Mouse (Mus musculus) CD8-positive naive resting alpha-beta T cell, adult 57 days (primary cell): ENCODE measurements around the gene Skiv2l. TPM values are rescaled to one million over a fixed set of nuclear protein-coding genes. Genes with fewer than 3 reads are reported as not detected.

ENCODE experiments used
- total RNA-seq: library from RNA; stranded (reverse); gene quantifications from one replicate; pipeline ENCODE4 v1.2.4, GENCODE M21; 2023

Gene Skiv2l
- total RNA-seq = 106 TPM

GRCm38 (mm10) chr17:34849722-34850516, at the start of gene Skiv2l, which contains the start of gene Nelfe:
Gene Skiv2l, minus strand, starts transcription at chr17:34850210.
Gene Nelfe, plus strand, starts transcription at chr17:34850391.

GRCm38 (mm10) chr17:34898160-34898586, 48.2 kb upstream of the Skiv2l start, which contains the start of the genes C2 and Ehmt2:
Gene C2, minus strand, starts transcription at chr17:34898265.
Gene Ehmt2, plus strand, starts transcription at chr17:34898469.

GRCm38 (mm10) chr17:34881683-34882310, 31.8 kb upstream of the Skiv2l start, which contains the start of gene Gm20547:
Gene Gm20547, minus strand, starts transcription at chr17:34882042.

GRCm38 (mm10) chr17:34879336-34879879, 29.4 kb upstream of the Skiv2l start, which contains the start of gene Zbtb12:
Gene Zbtb12, plus strand, starts transcription at chr17:34879483.

GRCm38 (mm10) chr17:34862416-34863081, 12.5 kb upstream of the Skiv2l start, which contains the start of gene Cfb:
Gene Cfb, minus strand, starts transcription at chr17:34862518.

GRCm38 (mm10) chr17:34836856-34837221, 13.2 kb downstream of the Skiv2l start, which contains the start of the genes Stk19 and Dxo:
Gene Stk19, minus strand, starts transcription at chr17:34836945.
Gene Dxo, plus strand, starts transcription at chr17:34837019.

GRCm38 (mm10) chr17:34804301-34804700, 45.7 kb downstream of the Skiv2l start, which contains the start of gene Cyp21a1:
Gene Cyp21a1, minus strand, starts transcription at chr17:34804561.

Other genes starting within 250 kb of the Skiv2l start
- gene Rnf5, start 246.5 kb downstream of the Skiv2l start, total RNA-seq = 29.0 TPM
- gene Agpat1, start 245.9 kb downstream of the Skiv2l start, total RNA-seq = 54.0 TPM
- gene Egfl8, start 234.2 kb downstream of the Skiv2l start, total RNA-seq = 4.3 TPM
- gene Ppt2, start 221.7 kb downstream of the Skiv2l start, total RNA-seq = 22.5 TPM
- gene Prrt1, start 220.7 kb downstream of the Skiv2l start, total RNA-seq = 15.2 TPM
- 3.1 TPM for gene Fkbpl, start 205.4 kb downstream of the Skiv2l start, total RNA-seq
- gene Atf6b, start 203.1 kb downstream of the Skiv2l start, total RNA-seq = 47.8 TPM
- gene Tnxb, start 179.7 kb downstream of the Skiv2l start, total RNA-seq = 0.09 TPM
- gene C4b, start 106.3 kb downstream of the Skiv2l start, total RNA-seq = 1.3 TPM
- gene Cyp21a1, start 45.6 kb downstream of the Skiv2l start, total RNA-seq = not detected
- gene Stk19, start 13.3 kb downstream of the Skiv2l start, total RNA-seq = 62.5 TPM
- 76.5 TPM for gene Dxo, start 13.2 kb downstream of the Skiv2l start, total RNA-seq
- 31.0 TPM for gene Nelfe, start 181 bp upstream of the Skiv2l start, total RNA-seq
- 0.61 TPM for gene Cfb, start 12.3 kb upstream of the Skiv2l start, total RNA-seq
- 5.4 TPM for gene Zbtb12, start 29.3 kb upstream of the Skiv2l start, total RNA-seq
- gene Gm20547, start 31.8 kb upstream of the Skiv2l start, total RNA-seq = not detected
- 1.9 TPM for gene C2, start 48.1 kb upstream of the Skiv2l start, total RNA-seq
- 120 TPM for gene Ehmt2, start 48.3 kb upstream of the Skiv2l start, total RNA-seq
- gene Slc44a4, start 64.3 kb upstream of the Skiv2l start, total RNA-seq = not detected
- 55.1 TPM for gene Neu1, start 81.0 kb upstream of the Skiv2l start, total RNA-seq
- gene Hspa1b, start 109.0 kb upstream of the Skiv2l start, total RNA-seq = 83.6 TPM
- not detected for gene Gm20481, start 119.7 kb upstream of the Skiv2l start, total RNA-seq
- 42.1 TPM for gene Hspa1a, start 121.9 kb upstream of the Skiv2l start, total RNA-seq
- not detected for gene Hspa1l, start 122.5 kb upstream of the Skiv2l start, total RNA-seq
- 27.1 TPM for gene Lsm2, start 131.7 kb upstream of the Skiv2l start, total RNA-seq
- 98.2 TPM for gene Vars, start 150.8 kb upstream of the Skiv2l start, total RNA-seq
- gene Vwa7, start 166.4 kb upstream of the Skiv2l start, total RNA-seq = 0.80 TPM
- 0.70 TPM for gene Sapcd1, start 177.8 kb upstream of the Skiv2l start, total RNA-seq
- gene Msh5, start 196.5 kb upstream of the Skiv2l start, total RNA-seq = 2.9 TPM
- gene Clic1, start 199.8 kb upstream of the Skiv2l start, total RNA-seq = 149 TPM
- gene Ddah2, start 208.8 kb upstream of the Skiv2l start, total RNA-seq = 0.64 TPM
- gene Ly6g6c, start 215.2 kb upstream of the Skiv2l start, total RNA-seq = not detected
- gene Mpig6b, start 216.0 kb upstream of the Skiv2l start, total RNA-seq = not detected
- not detected for gene Ly6g6e, start 226.7 kb upstream of the Skiv2l start, total RNA-seq
- not detected for gene Ly6g6d, start 227.9 kb upstream of the Skiv2l start, total RNA-seq
- gene Ly6g6f, start 235.4 kb upstream of the Skiv2l start, total RNA-seq = not detected
- gene Abhd16a, start 239.1 kb upstream of the Skiv2l start, total RNA-seq = 70.2 TPM